Comparison of ENCODE assay signal across 20 mouse cellular contexts in genomic region chr11:54141200-54141971, GRCm38 (mm10). TPM values are rescaled to one million over a fixed set of nuclear protein-coding genes. Genes with fewer than 3 reads are reported as not detected.
A peak's percentile ranks its signal among the peaks of the same experiment; 100 is the strongest.
DNase-seq lines count a peak whose midpoint lies in the region; ATAC-seq and TF ChIP-seq lines count a peak whose summit lies in the region.
"Had no signal": no experiment of that assay in that cellular context is flagged by ENCODE, and none has a peak within 500 bp of the region (broad histone marks: within the 10 kb centered on the region; RNA-seq: fewer than 3 reads in every experiment).

No protein-coding gene starts in this region.

- no peak overlapping the region for H3K9ac ChIP-seq in hindbrain, postnatal 0 days (replicated peaks; ENCODE audit: low read length)
- no peak overlapping the region for H3K9ac ChIP-seq in hindbrain, embryonic 11.5 days (ENCODE audit: low read depth, low read length)
- no peak overlapping the region for H3K9ac ChIP-seq in neural tube, embryonic 11.5 days (ENCODE audit: low read length)
- H3K9ac ChIP-seq in ES-E14 (ENCODE audit: insufficient read depth, low read depth, low read length, poor library complexity, severe bottlenecking) = no peak overlapping the region
- H3K9ac ChIP-seq: heart, embryonic 12.5 days; liver, embryonic 12.5 days; neural tube, embryonic 13.5 days had no signal

- no peak overlapping the region for H3K4me2 ChIP-seq in hindbrain, postnatal 0 days (ENCODE audit: low read depth, low read length)
- no peak overlapping the region for H3K4me2 ChIP-seq in hindbrain, embryonic 11.5 days (replicated peaks; ENCODE audit: low read depth, low read length)
- no peak overlapping the region for H3K4me2 ChIP-seq in neural tube, embryonic 11.5 days (ENCODE audit: low read depth)
- H3K4me2 ChIP-seq: heart, embryonic 12.5 days; liver, embryonic 12.5 days; neural tube, embryonic 13.5 days had no signal

- 87% methylated on average over 7 of the region's 7 CpGs for WGBS in hindbrain, postnatal 0 days
- WGBS in hindbrain, embryonic 11.5 days = 86% methylated on average over 7 of the region's 7 CpGs
- WGBS in neural tube, embryonic 11.5 days = 91% methylated on average over 7 of the region's 7 CpGs

- H3K9me3 ChIP-seq in hindbrain, postnatal 0 days (ENCODE audit: low read length) = no peaks in the 10 kb centered on the region
- H3K9me3 ChIP-seq in hindbrain, embryonic 11.5 days (ENCODE audit: control insufficient read depth, low read length) = no peaks in the 10 kb centered on the region
- H3K9me3 ChIP-seq in neural tube, embryonic 11.5 days (ENCODE audit: control insufficient read depth, low read length) = no peaks in the 10 kb centered on the region
- H3K9me3 ChIP-seq in ES-E14 (ENCODE audit: control insufficient read depth, insufficient read depth, low read depth, low read length) = no peaks in the 10 kb centered on the region
- H3K9me3 ChIP-seq: liver, embryonic 12.5 days; megakaryocyte, embryonic 14.5 days; neural tube, embryonic 13.5 days had no signal

- no peak for ATAC-seq in hindbrain, postnatal 0 days
- no peak for ATAC-seq in hindbrain, embryonic 11.5 days (ENCODE audit: low FRiP score)
- ATAC-seq in neural tube, embryonic 11.5 days (ENCODE audit: insufficient read depth, low FRiP score, low TSS enrichment) = no peak
- ATAC-seq: forebrain, embryonic 14.5 days; liver, embryonic 12.5 days; midbrain, embryonic 16.5 days had no signal

- H3K27ac ChIP-seq in hindbrain, postnatal 0 days = no peak overlapping the region
- no peak overlapping the region for H3K27ac ChIP-seq in hindbrain, embryonic 11.5 days (ENCODE audit: low read depth, low read length)
- H3K27ac ChIP-seq in neural tube, embryonic 11.5 days (ENCODE audit: low read depth, low read length) = no peak overlapping the region
- H3K27ac ChIP-seq in ES-E14 (ENCODE audit: insufficient read depth, low read depth, low read length, poor library complexity, severe bottlenecking) = no peak overlapping the region
- H3K27ac ChIP-seq: liver, embryonic 12.5 days; neural tube, embryonic 13.5 days had no signal

- TF ChIP-seq CTCF in hindbrain, postnatal 0 days (IDR thresholded peaks at IDR 0.05; ENCODE audit: low read depth) = peak; percentile 31

- DNase-seq in hindbrain, postnatal 0 days (ENCODE audit: low spot score) = no peak
- DNase-seq in hindbrain, embryonic 11.5 days (ENCODE audit: low spot score) = no peak
- DNase-seq in neural tube, embryonic 11.5 days (ENCODE audit: low spot score) = peak; percentile 2
- DNase-seq in neural tube, embryonic 10.5 days (ENCODE audit: extremely low spot score, low spot score) = no peak
- no peak for DNase-seq in ES-E14 (ENCODE audit: low read depth, low spot score)
- peak; percentile 33 for DNase-seq in brain, adult 2 months (ENCODE audit: low read depth, low spot score)
- no peak for DNase-seq in spleen, adult 12 weeks (ENCODE audit: low spot score)
- DNase-seq in MN1 (ENCODE audit: low spot score) = no peak
- DNase-seq: cerebellum, adult 11 months; cerebellum, postnatal 25 days; layer of hippocampus, postnatal 36 days; left cerebral cortex, postnatal 4 days; lung, postnatal 14 days; right cerebral cortex, postnatal 25 days had no signal

- no peaks in the 10 kb centered on the region for H3K27me3 ChIP-seq in hindbrain, postnatal 0 days (ENCODE audit: insufficient read depth, low read length)
- H3K27me3 ChIP-seq in hindbrain, embryonic 11.5 days (ENCODE audit: control insufficient read depth, insufficient read depth, low read length) = no peaks in the 10 kb centered on the region
- no peaks in the 10 kb centered on the region for H3K27me3 ChIP-seq in neural tube, embryonic 11.5 days (ENCODE audit: control insufficient read depth, insufficient read depth, low read length)
- H3K27me3 ChIP-seq: heart, embryonic 12.5 days; neural tube, embryonic 13.5 days had no signal

- H3K4me1 ChIP-seq in hindbrain, postnatal 0 days (ENCODE audit: insufficient read depth, low read length) = no peaks in the 10 kb centered on the region
- no peaks in the 10 kb centered on the region for H3K4me1 ChIP-seq in hindbrain, embryonic 11.5 days (replicated peaks; ENCODE audit: control insufficient read depth, insufficient read depth, low read length)
- no peaks in the 10 kb centered on the region for H3K4me1 ChIP-seq in neural tube, embryonic 11.5 days (ENCODE audit: control insufficient read depth, insufficient read depth, low read length)
- H3K4me1 ChIP-seq in ES-E14 (ENCODE audit: control insufficient read depth in 2 of 2, insufficient read depth in 2 of 2, low read length in 2 of 2, poor library complexity in 1 of 2) = no peaks in the 10 kb centered on the region
- H3K4me1 ChIP-seq: heart, embryonic 12.5 days; liver, embryonic 12.5 days; megakaryocyte, embryonic 14.5 days; neural tube, embryonic 13.5 days had no signal

- in situ Hi-C loops in ES-E14 (cut with MboI; ENCODE audit: low sequenced_read_pairs in 2 of 2, unreplicated experiment in 2 of 2) = no loop called here

- H3K36me3 ChIP-seq in hindbrain, postnatal 0 days (ENCODE audit: insufficient read depth, low read length) = no peaks in the 10 kb centered on the region
- H3K36me3 ChIP-seq in hindbrain, embryonic 11.5 days (ENCODE audit: control insufficient read depth, insufficient read depth, low read length) = no peaks in the 10 kb centered on the region
- no peaks in the 10 kb centered on the region for H3K36me3 ChIP-seq in neural tube, embryonic 11.5 days (ENCODE audit: control insufficient read depth, insufficient read depth, low read length)
- no peaks in the 10 kb centered on the region for H3K36me3 ChIP-seq in ES-E14 (ENCODE audit: control insufficient read depth, insufficient read depth, low read length, poor library complexity, severe bottlenecking)
- H3K36me3 ChIP-seq: heart, embryonic 12.5 days; liver, embryonic 12.5 days; neural tube, embryonic 13.5 days had no signal

- H3K4me3 ChIP-seq in hindbrain, postnatal 0 days (ENCODE audit: low read length) = no peak overlapping the region
- no peak overlapping the region for H3K4me3 ChIP-seq in hindbrain, embryonic 11.5 days (ENCODE audit: low read depth, low read length)
- H3K4me3 ChIP-seq in neural tube, embryonic 11.5 days (ENCODE audit: low read depth, low read length) = no peak overlapping the region
- no peak overlapping the region for H3K4me3 ChIP-seq in ES-E14 (ENCODE audit: insufficient read depth in 1 of 2, low read depth in 1 of 2, low read length in 2 of 2, poor library complexity in 1 of 2, severe bottlenecking in 1 of 2)
- H3K4me3 ChIP-seq: heart, embryonic 12.5 days; liver, embryonic 12.5 days; megakaryocyte, embryonic 14.5 days; neural tube, embryonic 13.5 days had no signal

TF ChIP-seq in ES-E14, 5 proteins besides CTCF, POLR2A, EP300 and RAD21:
- TF ChIP-seq ZC3H11A (IDR thresholded peaks at IDR 0.05; ENCODE audit: borderline replicate concordance, low read depth, low read length) = 0 out of 2 replicates have a peak, but pooled peaks have one; percentile 25
- TF ChIP-seq CHD2 (IDR thresholded peaks at IDR 0.05; ENCODE audit: low read depth, low read length) = no peak

RNA-seq across cellular contexts. Expression of gene P4ha2, which starts 41.5 kb away (rescaled TPM):
- 6.5 and 9.7 TPM in 2 replicates for total RNA-seq in hindbrain, postnatal 0 days (2014; rRNA removed)
- polyA plus RNA-seq in hindbrain, postnatal 0 days (2015; fragmentation: Nextera tagmentation; extraction: Ambion mirVana) = 8.4 and 9.0 TPM in 2 replicates
- 18.2 and 20.3 TPM in 2 replicates for polyA plus RNA-seq in hindbrain, embryonic 11.5 days (2014; fragmentation: Nextera tagmentation; extraction: Ambion mirVana)
- 18.4 TPM in 2 replicates for polyA plus RNA-seq in neural tube, embryonic 11.5 days (2014; fragmentation: Nextera tagmentation; extraction: Ambion mirVana)
- 53.2 and 68.9 TPM in 2 replicates for total RNA-seq in ES-E14 (2012; rRNA removed)

Comparison
In these comparisons a context has a peak if more than half of its experiments do, and no peak if none do; other contexts are left out.
1. DNase-seq: peak in neural tube, embryonic 11.5 days (single experiment) and brain, adult 2 months (single experiment); none in hindbrain, postnatal 0 days (single experiment), hindbrain, embryonic 11.5 days (single experiment), neural tube, embryonic 10.5 days (single experiment), ES-E14 (single experiment), spleen, adult 12 weeks (single experiment) and MN1 (single experiment).